Mouse (Mus musculus) heart, embryonic 11.5 days (tissue): ENCODE data around the gene Atp6ap1l. TPM values are rescaled to one million over a fixed set of nuclear protein-coding genes. Genes with fewer than 3 reads are reported as not detected.

Source experiments
- ATAC-seq: fragments of 200-750 bp; cut with Nextera tagmentation; replicated peaks from 2 replicates; pipeline ENCODE4 v1.8.0; 2017; ENCODE audit warnings: moderate library complexity; ENCODE audit not compliant: insufficient number of reproducible peaks, low FRiP score, low TSS enrichment
- H3K27ac ChIP-seq: fragments of 300-500 bp; sonication (generic); 2 replicates; pipeline ENCODE4 v1.5.1; 2014; ENCODE audit warnings: mild to moderate bottlenecking, low read depth, low read length
- H3K27me3 ChIP-seq: fragments of 300-500 bp; sonication (generic); 2 replicates; pipeline ENCODE4 v1.6.1; 2014; ENCODE audit warnings: mild to moderate bottlenecking, low read length, mixed read lengths; ENCODE audit not compliant: control insufficient read depth, insufficient read depth
- H3K36me3 ChIP-seq: fragments of 300-500 bp; sonication (generic); 2 replicates; pipeline ENCODE4 v1.6.1; 2014; ENCODE audit warnings: mild to moderate bottlenecking, low read length, moderate library complexity, mixed read lengths; ENCODE audit not compliant: control insufficient read depth, insufficient read depth
- H3K4me1 ChIP-seq: fragments of 300-500 bp; sonication (generic); 2 replicates; pipeline ENCODE4 v1.6.1; 2014; ENCODE audit warnings: low read length; ENCODE audit not compliant: control insufficient read depth, insufficient read depth
- H3K4me2 ChIP-seq: fragments of 300-500 bp; sonication (generic); 2 replicates; pipeline ENCODE4 v1.6.1; 2014; ENCODE audit warnings: mild to moderate bottlenecking, moderate library complexity
- H3K4me3 ChIP-seq: fragments of 300-500 bp; sonication (generic); 2 replicates; pipeline ENCODE4 v1.5.1; 2014; ENCODE audit warnings: low read depth, low read length
- H3K9ac ChIP-seq: fragments of 300-500 bp; sonication (generic); 2 replicates; pipeline ENCODE4 v1.6.1; 2014; ENCODE audit warnings: mild to moderate bottlenecking, low read depth, low read length, moderate library complexity
- H3K9me3 ChIP-seq: fragments of 300-500 bp; sonication (generic); replicated peaks from 2 replicates; pipeline ENCODE4 v1.6.1; 2016; ENCODE audit warnings: low read length; ENCODE audit not compliant: control insufficient read depth
- WGBS: fragments of 180-500 bp; shearing (Covaris S2); extraction: QIAGEN DNeasy Blood & Tissue Kit; methylation state at CpG from one replicate; pipeline ENCODE4 v1.1.7; 2014; ENCODE audit not compliant: insufficient replicate concordance; 5-methylcytosine and 5-hydroxymethylcytosine counted together
- polyA plus RNA-seq: library from polyadenylated mRNA; unstranded; fragments of >200 nt; fragmentation: Nextera tagmentation; extraction: Ambion mirVana; gene quantifications from 2 replicates; pipeline ENCODE4 v1.2.1, GENCODE M21; 2014

Atp6ap1l gene
- polyA plus RNA-seq, 1 experiment from 2014 or later, result 0.24 TPM

- Histone ChIP-seq H3K4me1 (0 out of 2 replicates have a peak, but pooled peaks cover 2% of the 10 kb centered on the region), H3K36me3 (no peaks in the 10 kb centered on the region), H3K4me2 (no peak overlapping the region), H3K9ac (no peak overlapping the region), H3K27ac (no peak overlapping the region), H3K9me3 (no peaks in the 10 kb centered on the region), H3K27me3 (no peaks in the 10 kb centered on the region), H3K4me3 (no peak overlapping the region)
- ATAC-seq, result 0 out of 2 replicates have a peak, but pooled peaks have one; percentile 49
- WGBS, result 45% methylated on average over 15 of the region's 15 CpGs
Measured at GRCm38 (mm10) chr13:90840530-90841212, 64.5 kb downstream of the Atp6ap1l start.

DNA sequence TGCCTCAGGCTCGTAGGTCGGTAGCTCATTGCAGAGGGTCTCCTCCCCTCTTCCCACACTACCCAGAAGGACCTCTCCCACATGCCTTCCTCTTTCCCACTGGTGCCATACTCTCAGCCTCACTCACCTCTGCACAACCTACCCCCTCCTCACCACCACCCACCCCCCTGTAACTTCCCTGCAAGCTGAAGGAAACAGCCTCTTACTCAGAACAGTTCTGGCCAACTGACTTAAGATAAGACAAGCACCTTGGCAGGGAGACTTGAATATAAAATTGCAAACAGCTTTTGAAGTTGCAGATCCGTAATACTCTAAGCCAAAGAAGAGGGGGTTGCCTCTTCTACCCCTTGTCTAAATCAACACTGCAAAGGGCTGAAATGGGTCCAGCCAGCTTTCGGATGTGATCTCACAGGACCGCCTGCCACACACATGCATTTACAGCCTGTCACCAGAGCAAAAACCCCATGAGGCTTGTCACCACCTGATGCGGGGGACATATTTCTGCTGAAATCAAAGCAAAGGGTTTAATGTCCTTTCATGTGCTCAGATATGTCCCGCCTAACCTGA is 71.4 kb downstream of the Atp6ap1l start:
- Histone ChIP-seq H3K4me3 (no peak overlapping the region), H3K9ac (no peak overlapping the region), H3K27me3 (no peaks in the 10 kb centered on the region), H3K27ac (no peak overlapping the region), H3K4me2 (no peak overlapping the region), H3K4me1 (no peaks in the 10 kb centered on the region), H3K9me3 (no peaks in the 10 kb centered on the region), H3K36me3 (no peaks in the 10 kb centered on the region)
- ATAC-seq, result no peak
- 66% methylated on average over 7 of the region's 7 CpGs for WGBS

Other genes starting within 250 kb of the Atp6ap1l start
- 180 and 199 TPM in 2 replicates for gene Rps23, start 17.6 kb upstream of the Atp6ap1l start, polyA plus RNA-seq